Mouse (Mus musculus): Measurements from ENCODE around the gene Adssl1. TPM values are rescaled to one million over a fixed set of nuclear protein-coding genes. Genes with fewer than 3 reads are reported as not detected.
A peak's percentile ranks its signal among the peaks of the same experiment; 100 is the strongest.

Adssl1 gene
- total RNA-seq, 2 experiments from 2014 or later, result 11.9 to 12.6 TPM

DNA sequence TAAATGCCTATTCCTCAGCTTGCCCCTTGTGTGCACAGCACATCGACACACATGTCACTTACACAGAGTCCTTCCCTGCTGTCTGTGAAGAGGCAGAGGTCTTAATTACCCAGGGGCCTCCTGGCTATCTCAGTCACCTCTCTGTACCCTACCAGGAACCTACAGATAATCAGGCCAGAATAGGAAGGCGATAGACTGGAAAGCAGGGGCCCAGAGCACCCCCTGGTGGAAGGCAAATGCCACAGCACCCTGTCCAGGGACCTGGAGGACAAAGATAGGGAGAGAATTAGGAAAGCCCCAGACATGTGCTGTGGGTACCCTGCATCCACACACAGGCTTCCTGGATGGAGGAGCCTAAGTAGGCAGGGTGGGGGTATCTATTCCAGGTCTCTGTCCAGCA is 3.9 kb downstream of the Adssl1 start:
- peak in 1 of 2 experiments; percentile 52 for DNase-seq

DNA sequence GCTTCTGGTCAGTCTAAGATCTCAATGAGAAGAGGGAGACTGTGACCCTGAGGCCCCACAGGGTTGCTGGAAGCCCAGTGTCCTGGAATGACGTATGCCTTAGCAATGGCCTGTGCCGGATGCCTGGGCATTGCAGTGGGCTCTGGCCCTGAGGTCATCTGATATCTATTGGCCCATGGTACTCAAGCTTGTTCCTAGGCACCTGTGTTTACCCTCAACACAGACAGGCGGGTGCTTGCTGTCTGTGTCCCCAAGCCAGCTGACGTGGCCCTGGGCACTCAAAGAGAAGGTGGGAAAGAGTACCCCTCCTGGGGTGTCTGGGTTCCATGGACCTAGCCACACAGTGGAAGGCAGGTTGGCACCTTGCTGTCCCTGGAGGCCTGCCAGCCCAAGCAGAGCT is 5.9 kb downstream of the Adssl1 start:
- DNase-seq, result no peak

DNA sequence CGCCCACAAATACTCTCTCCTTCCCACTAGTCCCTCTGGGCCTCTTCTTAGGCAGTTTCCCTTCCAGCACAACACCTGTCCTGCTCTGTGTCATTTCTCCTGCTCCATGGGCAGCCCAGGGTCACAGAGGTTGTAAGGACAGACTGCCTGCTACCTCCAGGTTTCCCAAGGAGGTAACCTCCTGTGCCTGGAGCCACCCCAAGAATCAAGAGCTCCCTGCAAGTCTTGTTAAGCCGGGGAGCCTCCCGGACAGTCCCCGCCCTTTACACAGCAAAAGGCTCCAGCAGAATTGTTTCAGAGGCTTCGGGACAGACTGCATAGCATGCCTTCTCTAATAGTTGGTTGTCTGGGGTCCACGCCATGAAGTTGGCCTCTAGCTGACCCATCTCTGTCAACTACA is 6.6 kb downstream of the Adssl1 start:
- DNase-seq, result no peak

DNA sequence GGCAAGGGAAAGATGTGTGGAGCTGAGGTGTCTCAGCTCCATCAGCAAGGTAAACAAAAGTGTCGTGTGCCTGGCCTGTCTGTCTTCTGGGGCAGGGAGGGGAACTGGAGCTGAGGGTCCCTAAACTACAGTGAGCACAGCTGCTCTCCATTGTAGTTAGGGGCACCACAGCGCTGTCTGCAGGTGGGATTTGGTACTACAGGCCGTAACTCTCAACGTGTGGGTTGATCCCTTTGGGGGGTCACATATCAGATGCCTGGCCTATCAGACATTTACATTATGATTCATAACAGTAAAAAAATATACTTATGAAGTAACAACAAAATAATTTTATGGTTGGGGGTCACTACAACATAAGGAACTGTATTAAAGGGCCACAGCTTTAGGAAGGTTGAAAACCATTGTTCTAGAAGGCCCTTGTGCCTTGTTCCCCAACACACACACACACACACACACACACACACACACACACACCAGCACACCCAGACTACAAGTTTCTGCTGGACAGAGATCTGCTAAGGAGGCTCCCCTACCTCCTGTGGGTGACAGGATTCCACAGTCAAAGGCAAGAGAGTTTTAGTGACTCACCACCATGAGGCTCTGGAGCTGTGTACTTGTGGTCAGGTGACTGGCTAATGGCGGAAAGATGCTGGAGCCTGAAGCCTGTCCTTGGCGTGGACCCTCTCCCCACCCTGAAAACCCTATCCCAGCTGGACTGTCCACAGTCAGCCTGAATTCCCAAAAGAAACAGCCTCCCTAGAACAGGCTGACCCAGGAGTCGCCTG is 7.4 kb downstream of the Adssl1 start:
- DNase-seq, result no peak

DNA sequence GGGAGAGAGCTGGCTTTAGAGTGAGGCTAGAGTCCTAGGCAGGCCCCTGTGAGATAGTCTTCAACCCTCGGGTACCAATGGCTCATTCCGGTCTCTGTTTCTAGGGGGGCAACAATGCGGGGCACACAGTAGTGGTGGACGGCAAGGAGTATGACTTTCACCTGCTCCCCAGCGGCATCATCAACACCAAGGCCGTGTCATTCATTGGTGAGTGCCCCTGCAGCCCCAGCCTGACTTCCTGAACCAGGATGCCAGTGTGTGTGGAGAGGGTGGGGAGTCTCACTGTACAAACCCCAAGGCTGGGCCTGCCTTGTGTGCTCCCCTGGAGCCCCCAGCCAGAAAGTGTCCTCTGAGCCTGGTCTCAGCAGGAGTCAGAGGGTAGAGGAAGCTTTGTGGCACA is 8.4 kb downstream of the Adssl1 start:
- DNase-seq, result no peak

DNA sequence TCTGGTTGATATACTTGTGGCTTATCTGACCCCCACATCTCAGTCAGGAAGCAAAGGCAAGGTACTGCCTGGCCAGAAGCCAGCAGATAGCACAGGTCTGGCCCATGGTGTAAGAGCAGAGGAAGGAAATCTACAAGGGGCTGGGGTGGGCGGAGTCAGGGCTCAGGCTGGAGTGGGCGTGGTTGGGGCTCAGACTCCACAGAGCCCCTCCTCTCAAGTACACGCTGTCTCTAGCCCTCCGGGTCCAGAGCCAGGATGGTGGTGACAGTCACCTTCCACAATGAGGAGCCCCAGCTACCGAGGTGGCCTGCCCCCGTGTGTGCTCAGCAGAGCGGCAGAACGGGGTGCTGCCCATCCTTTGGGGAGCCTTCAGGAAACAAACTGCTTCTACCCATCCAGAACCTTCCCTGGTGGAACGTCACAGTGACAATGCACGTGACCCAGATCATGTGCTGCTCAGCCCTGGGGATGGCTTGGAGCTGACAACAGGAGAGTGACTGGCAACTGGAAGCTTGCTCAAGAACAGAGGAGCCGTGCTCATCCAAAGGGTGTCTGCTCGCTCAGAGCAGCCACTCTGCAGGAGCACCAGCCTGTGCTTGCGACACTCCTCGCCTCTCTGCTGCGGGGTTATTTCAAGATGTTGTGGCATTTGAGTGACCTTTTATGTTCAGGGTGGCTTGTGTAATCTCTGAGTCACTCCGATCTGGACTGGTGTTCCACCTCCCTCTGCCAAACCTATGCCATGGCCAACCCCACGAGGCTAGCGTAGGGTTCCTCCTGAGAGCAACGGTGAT is 9.3 kb downstream of the Adssl1 start:
- DNase-seq, result no peak

DNA sequence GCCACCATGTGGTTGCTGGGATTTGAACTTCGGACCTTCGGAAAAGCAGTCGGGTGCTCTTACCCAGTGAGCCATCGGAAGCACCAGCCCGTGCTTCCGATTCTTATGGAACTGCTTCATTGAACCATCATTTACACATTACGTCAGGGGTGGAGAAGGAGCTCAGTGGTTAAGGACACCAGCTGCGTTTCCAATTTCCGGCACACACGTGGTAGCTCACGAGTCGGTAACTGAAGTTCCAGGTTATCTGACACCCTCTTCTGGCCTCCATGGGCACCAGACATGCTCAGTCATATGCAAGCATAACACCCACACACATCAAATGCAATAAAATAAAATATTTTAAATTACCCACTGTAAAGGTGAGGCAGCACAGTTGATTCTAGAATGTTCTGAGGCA is 10.2 kb downstream of the Adssl1 start:
- no peak for DNase-seq

DNA sequence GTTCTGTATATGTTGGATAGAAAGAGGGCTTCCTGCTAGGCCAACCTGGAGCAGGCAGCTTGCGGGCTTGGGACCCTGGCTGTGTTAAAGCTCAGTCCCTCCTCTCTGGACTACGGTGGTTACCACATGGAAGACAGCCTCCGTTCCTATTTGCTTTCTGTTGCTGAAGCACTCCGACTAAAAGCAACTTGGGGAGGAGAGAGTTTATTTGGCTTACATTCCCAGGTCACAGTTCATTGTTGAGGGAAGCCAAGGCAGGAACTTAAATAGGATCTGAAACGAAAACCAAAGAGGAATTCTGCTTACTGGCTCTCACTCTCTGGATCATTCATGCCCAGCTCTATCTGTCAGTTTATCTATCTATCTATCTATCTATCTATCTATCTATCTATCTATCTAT is 11.0 kb downstream of the Adssl1 start:
- no peak for DNase-seq

DNA sequence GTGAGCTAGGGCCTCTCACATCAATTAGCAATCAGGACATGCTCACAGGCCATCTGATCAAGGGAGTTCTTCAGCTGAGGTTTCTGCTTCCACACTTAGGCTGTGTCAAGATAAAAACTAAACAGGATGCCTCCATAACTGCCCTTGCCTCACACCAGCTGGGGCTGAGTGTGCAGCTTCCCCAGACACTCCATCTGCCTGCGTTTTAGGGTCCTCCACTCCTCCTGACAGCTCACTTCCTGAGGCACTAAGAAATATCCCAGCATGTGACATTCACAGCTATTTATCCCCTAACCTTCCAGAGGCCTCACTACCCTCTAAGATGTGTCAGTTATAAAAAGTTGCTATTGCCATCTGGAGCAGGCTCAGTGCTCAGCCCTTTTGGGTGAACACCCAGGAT is 11.6 kb downstream of the Adssl1 start:
- no peak for DNase-seq

DNA sequence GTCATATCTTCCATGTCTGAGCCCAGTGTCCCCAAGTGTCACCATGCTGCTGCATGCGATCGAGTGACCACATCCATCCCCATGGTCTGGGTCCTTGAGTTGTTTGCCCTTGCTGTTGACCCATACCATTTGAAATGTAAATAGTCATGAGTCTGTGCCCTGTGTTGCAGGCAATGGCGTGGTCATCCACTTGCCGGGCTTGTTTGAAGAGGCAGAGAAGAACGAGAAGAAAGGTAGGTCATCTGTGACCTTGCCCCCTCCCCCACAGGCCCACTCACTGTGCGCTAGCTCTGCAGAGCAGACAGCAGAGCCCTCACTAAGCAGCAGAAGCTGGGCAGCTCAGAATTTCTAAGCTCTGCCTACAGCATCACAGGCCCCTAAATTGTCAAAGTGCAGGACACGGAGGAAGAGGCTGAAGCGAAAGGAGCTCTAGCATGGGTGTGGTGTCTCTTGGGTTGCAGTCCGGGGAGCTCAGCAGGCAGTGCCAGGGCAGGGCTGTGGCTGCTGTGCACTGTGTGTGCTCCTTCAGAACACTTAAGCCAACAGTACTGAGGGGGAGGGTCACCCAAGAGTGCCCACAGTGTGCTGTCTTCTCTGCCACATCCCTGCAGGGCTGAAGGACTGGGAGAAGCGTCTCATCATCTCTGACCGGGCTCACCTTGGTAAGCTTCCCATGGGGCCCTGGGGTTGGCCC is 12.4 kb downstream of the Adssl1 start:
- DNase-seq, result no peak

DNA sequence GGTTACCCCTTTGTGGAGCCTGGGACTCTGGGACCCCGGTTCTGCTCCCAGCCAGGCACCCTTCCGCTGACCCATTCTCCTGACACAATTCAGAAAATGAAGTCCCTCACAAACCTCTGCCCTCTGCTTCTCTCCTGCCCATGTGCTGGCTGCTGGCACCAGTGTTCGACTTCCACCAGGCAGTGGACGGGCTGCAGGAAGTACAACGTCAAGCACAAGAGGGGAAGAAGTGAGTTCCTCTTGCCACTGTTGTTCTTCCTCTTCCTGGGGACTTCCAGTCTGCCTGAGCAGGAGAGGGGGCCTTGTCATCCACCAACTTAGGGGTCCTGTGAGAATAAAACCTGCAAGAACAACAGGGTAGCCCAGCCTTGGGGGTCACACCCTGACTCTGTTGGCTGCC is 13.1 kb downstream of the Adssl1 start:
- DNase-seq, result no peak

DNA sequence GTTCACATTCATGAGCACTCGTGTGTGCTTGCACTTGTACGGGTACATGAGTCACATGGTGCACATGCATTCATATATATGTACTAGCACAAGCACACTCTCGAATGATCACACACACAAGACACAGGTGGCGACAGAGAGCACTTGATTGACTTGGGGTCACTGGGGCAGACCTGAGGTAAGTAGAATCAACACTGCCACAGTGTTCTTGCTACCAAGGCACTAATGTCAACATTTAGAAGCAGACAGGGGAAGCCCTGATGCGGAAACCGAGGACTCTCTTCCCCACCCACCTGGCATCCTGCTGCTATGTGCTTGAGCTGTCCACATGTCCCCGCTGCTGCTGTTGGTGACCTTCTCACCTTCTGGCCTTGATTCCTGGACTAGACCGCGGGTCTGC is 13.8 kb downstream of the Adssl1 start:
- no peak for DNase-seq

DNA sequence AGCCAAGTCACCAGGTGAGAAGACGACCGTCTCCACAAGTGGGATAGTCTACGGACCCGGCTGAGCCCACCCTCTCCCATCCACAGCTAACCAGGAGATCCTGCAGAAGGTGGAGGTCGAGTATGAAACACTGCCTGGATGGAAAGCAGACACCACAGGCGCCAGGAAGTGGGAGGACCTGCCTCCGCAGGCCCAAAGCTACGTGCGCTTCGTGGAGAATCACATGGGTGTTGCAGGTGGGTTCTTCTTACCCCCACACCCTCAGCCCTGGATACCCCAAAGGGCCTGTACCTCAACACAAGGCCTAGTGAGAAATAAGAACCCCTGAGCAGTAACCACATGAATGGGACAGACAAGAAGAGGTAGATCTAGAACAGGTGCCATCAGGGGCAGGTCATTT is 19.7 kb downstream of the Adssl1 start:
- DNase-seq, result no peak

DNA sequence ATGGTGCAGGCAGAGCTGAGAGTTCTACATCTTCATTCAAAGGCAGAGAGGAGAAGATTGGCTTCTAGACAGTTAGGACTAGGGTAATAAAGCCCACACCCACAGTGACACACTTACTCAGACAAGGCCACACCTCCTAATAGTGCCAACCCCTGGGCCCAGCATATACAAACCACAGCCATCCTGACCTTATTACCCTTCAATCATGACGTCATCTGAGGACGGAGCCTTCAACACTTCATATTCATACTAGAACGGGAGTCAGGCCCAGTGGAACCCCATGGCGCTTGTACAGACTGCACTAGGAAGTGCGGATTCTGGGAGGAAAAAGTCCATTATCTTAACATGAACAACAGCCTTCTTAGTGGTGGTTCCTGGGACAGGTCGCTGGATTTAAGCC is 23.3 kb downstream of the Adssl1 start:
- DNase-seq, result no peak

DNA sequence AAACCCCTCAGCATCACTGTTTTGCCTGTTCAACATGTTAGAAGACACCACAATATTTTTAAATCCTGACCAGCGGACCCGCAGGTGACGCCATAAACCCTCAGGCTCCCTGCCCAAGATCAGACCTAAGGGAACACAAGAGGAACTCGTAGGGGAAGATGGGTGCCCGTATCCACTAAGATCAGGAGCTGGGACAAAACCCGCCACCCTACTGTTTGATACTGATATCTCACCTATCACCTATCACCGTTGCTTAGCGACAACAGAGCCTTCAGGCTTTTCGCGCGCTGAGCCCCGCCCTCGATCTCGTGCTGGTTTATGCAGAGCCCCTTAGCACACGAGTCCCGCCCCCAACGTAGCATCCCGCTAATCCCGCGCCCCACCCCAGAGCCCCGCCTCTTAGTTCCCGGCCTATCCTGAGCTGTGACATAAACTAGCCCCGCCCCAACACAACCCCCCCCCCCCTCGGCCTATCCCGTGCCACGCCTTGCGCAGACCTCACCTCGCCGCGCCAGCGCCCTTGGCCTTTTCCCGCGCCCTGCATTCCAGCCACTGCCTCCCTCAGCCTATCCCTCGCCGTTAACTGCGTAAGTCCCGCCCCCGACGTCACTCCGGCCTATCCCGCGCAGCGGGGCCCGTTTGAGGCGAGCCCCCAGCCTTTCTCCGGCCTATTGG is 24.5 kb downstream of the Adssl1 start, which contains the start of gene Siva1:
Siva1 (plus strand) TSS at position 500 of the 675 bp plus-strand sequence.
- peak; percentile 97 to 98 for DNase-seq

DNA sequence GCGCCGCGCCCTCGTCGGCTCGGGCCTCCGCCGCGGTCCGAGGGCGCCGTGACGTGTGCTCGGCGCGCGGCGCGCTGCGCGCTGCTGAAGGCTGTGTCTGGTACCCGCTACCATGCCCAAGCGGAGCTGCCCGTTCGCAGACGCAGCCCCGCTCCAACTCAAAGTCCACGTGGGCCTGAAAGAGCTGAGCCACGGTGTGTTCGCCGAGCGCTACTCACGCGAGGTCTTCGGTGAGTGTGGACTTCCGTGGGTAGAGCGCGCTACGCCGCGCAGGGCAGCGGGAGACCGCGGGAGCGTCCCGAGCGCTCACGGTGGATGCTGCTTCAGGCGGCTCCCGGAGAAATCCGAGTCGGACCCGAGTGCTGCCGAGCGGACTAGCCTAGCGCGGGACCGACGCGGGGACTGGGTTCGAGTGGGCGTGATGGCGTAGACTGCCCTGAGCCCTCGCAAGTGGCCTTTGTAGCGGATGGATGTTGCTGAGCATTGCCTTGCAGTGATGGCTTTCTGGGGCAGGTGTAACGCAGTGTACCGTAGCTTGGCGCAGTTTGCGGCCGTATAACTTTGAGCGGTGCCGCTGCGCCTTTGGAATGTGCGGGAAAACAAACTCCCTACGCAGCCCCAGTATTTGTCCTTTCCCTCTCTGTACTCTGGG is 25.1 kb downstream of the Adssl1 start:
- DNase-seq, result peak in 1 of 2 experiments; percentile 58

DNA sequence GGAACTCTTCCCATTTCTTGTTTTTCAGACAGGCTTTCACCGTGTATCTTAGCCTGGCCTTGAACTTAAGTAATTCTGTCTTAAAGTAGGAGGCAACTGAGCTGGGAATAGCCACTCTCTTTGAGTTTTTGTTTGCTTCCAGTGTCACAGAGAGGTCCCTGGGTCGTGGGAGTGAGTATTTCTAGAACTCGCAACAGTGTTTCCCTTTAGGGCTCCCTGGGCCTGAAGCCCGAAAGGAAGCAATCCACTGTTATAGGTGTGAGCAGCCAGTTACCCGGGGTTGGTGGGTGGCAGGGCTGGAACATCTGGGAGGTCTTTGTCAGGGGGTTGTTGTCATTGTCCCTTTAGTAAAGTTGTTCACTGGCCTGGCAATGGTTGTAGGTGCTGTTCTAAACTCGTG is 26.3 kb downstream of the Adssl1 start:
- DNase-seq, result no peak

DNA sequence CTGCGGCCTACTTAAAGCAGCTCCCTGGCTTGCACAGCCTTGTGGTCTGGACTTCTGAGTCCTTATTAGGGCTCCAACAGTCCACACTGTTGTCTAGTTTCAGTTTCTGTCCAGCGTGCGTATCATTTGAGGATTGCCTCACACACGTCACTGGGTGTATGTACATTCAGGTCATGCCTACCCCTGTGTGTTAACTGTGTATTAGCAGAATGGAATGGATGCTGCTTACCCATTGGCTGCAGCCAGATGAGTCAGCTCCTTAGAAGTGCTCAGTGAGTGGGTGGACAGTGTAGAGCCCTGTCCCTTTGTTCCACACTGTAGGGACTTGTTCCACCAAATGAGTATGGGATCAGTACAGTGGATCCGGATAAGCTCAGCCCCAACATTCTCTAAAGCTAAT is 28.2 kb downstream of the Adssl1 start:
- no peak for DNase-seq

DNA sequence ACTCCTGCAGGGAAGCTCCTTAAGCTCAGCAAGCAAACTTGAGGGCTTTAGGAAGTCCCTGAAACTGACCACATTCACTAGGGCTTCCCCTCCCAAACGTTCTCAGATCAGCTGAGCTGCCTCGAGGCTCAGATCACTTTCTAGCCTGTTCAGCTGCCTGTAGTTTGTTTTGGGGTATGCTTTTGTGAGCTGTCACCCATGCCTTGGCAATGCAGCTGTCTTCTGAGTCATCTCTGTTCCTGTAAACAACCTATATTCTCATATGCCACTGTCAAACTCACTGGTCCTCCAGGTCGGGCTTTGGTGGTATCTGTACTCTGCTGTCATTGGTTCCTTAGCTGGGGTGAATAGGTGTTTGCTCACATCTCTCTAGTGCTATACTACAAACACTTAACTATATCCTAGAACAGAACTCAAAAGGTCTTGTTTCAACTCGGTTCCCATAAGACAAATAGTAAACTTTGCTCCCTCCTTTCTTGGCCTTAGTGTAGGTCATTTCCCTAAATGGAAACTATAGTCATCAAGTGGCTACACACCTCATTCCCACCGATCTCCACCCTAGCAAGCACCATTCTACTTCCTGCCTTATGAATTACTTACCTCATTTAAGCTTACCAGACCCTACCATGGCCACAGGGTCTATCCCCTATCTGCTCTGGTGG is 32.1 kb downstream of the Adssl1 start:
- no peak for DNase-seq

DNA sequence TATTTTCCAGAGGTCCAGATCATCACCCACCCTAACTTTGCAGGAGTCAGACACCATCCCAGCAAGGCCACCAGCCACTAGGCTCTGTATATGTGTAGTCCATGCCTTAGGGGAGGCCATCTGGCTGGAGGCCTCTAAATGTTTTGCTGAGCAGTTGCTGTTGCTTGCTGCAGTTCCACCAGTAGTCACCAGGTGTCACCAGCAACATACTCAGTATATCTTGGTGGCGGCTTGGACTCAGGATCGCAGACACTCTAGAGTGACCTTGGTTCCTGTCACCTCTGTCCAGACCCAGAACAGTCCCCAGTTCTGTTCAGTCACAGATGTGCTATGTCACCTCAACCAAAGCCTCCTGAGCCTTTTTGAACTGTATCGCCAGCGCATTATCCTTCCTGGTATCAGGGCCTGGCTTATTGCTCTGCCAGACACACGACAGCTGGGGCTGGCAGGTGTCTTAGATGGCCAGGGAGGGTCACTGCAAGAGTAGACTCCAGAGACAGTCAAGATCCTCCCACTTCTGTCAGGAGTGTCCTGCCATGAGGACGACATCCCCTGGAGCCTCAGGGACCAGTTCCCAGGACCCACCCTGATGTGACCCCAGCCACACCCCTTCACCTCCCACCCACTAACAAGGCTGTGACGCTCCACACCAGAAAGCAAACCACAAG is 33.4 kb downstream of the Adssl1 start:
- DNase-seq, result peak; percentile 76 to 82

DNA sequence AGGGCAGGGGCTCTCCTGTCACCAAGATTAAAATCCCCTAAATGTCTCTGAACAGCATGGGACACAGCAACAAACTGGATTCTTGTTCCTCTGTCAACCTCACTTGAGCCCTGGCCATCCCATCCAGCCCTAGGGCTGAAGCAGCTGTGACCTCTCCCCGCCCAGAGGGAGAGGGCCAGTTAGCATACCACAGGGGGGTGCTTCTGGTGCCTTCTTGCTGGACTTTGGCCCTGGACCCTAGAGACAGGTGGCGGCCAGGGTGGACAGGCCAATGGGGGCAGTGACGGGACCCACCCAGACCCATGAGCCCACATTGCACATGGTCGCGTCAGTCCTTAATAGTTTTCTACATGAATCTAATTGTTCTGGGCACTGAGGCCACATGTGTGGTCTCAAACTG is 34.2 kb downstream of the Adssl1 start:
- DNase-seq, result no peak

Data from layer of hippocampus, postnatal 36 days (tissue).